Mouse (Mus musculus): Measurements from ENCODE around the gene Sub1. TPM values are rescaled to one million over a fixed set of nuclear protein-coding genes. Genes with fewer than 3 reads are reported as not detected.

The Sub1 gene
- 100 to 1,000 TPM; 643 to 748 TPM for polyA plus RNA-seq (2017; shearing (Covaris generic))

GRCm38 (mm10) chr15:11996883-11997282 is at the start of gene Sub1:
Gene Sub1, minus strand, starts transcription at chr15:11996983.

Other genes starting within 250 kb of the Sub1 start
- gene Npr3, start 89.7 kb downstream of the Sub1 start, polyA plus RNA-seq (2017; shearing (Covaris generic)): not detected
- gene Zfr, start 120.8 kb upstream of the Sub1 start, polyA plus RNA-seq (2017; shearing (Covaris generic)): 100 to 1,000 TPM; 108 to 151 TPM
- 10 to 100 TPM; 44.3 to 54.1 TPM for gene Mtmr12, start 208.0 kb upstream of the Sub1 start, polyA plus RNA-seq (2017; shearing (Covaris generic))

Data from activated CD4-positive, CD25-positive, alpha-beta regulatory T cell (primary cell).